Mouse (Mus musculus) cerebellum, postnatal 10 days (tissue): ENCODE measurements around the gene Etfa.
A peak's percentile ranks its signal among the peaks of the same experiment; 100 is the strongest.

ENCODE experiments used
- DNase-seq, 2 experiments: peaks; one replicate each; pipeline ENCODE4 v3.0.0; 2021; ENCODE audit warnings: mixed read lengths in 2 of 2

Gene Etfa

GRCm38 (mm10) chr9:55512027-55512543 is at the start of gene Etfa:
Etfa (minus strand) TSS chr9:55512243.
- peak; percentile 95 to 97 for DNase-seq

DNA sequence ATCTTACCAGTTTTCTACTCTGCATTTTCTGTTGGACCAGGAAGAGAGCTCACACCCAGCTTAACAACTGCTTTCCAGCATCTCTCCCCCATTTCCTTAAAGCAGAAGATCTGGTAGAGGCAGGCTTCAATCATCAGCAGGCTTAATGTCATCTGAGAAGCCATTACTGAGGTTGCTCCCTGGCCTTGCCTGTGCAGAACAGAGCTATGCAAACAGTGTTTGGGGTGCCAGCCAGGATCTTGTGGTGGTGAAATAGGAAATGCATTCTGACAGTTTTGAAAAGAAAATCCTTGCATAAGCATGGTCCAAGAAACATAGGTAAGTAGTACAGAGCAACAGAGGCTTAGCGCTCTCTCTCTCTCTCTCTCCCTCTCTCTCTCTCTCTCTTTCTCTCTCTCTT is 48.9 kb upstream of the Etfa start:
- no peak for DNase-seq

GRCm38 (mm10) chr9:55554986-55555385 is 42.9 kb upstream of the Etfa start:
- DNase-seq, result no peak

GRCm38 (mm10) chr9:55549302-55549890 is 37.4 kb upstream of the Etfa start:
- DNase-seq, result no peak

DNA sequence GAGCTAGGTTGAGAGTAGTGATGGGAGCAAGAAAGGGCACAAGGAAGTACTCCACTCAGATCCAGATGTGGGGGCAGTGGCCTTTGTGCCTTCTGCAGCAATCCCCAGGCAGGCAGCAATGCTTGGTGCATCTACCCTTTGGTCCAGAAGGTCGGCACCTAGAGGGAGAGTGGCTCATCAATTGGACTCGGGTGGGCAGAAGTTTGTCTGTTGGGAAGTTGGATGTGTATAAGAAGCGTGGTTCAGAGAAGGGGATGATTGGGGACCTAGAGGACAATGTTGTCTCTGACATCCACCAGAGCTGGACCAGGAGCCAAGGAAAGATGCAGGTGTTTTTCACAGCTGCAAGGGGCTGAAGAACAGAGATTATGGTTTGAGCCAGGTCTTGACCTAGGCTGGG is 36.8 kb upstream of the Etfa start:
- DNase-seq, result no peak

- DNase-seq, result peak; percentile 52
Measured at GRCm38 (mm10) chr9:55546176-55547010, 34.4 kb upstream of the Etfa start.

DNA sequence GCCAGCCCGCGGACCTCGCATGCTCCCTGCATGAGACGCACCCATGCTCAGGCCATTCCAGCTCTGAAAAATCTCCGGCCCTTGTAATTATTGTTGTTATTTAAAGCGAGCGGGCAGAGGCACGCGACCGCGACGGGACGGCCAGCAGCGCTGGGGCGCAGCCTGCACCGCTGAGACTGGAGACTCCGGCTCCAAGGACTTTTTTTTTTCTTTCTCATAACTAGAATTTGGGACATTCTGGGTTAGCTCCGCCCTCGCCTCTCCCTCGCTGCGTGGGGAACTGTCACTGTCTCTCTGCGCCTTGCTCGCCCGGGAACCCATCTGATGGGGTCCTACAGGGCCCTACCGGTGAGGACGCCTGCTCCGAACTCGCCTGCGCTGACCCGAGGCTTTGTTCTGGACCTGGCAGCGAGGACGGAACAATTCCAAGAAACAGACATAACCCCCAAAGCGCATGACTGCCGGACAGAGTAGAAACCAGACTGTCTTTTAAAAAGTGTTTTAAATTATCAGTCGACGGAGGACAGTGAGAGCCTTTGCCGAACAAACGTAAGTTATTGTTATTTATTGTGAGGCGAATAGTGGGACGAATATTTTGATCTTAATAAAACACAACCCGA is 33.6 kb upstream of the Etfa start:
- peak in 1 of 2 experiments; percentile 46 for DNase-seq

GRCm38 (mm10) chr9:55544861-55545555 is 33.0 kb upstream of the Etfa start:
- peak; percentile 43 to 63 for DNase-seq

DNA sequence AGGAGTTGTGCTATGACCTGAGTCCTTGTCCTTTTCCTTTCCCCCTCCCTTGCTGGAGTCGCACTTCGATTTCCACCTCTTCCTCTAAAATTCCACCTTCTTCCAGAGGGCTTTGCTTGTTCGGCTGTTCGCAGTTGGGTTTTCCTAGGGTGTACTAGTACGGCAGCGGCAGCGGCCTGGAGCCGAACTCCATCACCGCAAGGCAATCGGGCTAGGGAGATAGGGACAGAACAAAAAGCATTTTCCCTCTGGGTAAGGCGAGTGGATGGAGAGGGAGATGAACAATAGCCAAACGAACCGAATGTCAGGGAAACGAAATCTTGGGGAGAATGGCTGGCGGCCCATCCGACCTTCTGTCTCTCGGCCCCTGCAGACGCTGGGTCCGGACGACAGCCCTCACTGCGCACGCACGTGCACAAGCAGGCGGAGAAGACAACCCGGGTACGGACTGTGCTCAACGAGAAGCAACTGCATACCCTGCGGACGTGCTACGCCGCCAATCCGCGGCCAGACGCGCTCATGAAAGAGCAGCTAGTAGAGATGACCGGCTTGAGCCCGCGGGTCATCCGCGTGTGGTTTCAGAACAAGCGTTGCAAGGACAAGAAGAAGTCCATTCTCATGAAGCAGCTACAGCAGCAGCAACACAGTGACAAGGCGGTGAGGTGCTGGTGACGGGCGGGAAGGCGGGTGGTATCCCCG is 31.8 kb upstream of the Etfa start:
- DNase-seq, result peak; percentile 52 to 74

DNA sequence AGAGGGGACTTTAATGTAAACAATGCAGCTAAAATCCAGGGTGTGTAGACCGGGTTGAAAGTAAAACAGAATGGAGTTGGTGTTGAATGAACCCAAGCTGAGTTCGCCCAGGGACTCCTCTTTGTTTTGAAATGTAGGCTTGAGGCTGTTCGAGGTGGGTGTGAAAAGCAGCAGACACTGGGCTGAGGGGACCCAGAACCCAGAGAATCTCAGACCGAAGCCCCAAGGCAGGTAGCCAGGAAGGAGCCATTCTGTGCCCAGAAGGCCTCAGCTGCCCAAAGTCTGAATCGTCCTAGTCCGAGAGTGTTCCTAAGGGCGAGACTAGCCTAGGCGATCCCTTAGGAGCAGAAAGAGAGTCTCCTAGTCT is 31.3 kb upstream of the Etfa start:
- DNase-seq, result peak in 1 of 2 experiments; percentile 53

DNA sequence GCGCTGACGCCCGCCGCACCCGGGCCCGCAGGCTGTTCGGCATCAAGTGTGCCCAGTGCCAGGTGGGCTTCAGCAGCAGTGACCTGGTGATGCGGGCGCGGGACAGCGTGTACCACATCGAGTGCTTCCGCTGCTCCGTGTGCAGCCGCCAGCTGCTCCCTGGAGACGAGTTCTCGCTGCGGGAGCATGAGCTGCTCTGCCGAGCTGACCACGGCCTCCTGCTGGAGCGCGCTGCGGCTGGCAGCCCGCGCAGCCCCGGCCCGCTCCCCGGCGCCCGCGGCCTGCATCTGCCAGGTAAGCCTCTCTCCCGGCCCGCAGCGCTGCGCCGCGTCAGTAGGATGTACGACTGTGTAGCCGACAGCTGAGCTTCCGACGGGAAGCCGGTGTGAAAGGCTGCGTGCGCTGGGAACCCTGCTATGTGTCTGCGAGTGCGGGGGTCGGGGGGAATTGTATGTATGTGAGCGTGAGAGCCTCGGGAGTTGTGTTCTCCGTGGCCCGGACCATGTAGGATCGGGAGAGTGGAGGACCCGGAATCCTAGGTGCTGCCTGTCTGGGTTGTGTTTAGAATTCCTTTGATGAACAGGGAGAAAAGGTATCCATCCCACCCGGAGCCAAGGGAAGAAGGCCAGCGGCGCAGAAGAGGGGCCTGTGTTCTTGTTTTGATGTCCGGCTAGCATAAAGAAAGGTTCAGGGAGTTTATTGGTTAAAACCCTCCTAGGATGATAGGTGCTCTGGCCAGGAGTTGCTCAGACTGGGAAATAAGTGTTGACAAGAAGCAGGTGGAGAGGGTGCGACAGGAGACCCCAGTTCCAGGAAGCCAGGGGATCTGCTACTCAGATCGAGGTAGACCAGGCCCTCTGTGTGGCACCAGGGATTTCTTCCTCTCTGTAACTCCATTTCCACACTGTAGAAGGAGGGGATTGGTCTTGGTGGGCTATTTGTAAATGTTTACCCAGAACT is 30.6 kb upstream of the Etfa start:
- peak in 1 of 2 experiments; percentile 49 for DNase-seq

DNA sequence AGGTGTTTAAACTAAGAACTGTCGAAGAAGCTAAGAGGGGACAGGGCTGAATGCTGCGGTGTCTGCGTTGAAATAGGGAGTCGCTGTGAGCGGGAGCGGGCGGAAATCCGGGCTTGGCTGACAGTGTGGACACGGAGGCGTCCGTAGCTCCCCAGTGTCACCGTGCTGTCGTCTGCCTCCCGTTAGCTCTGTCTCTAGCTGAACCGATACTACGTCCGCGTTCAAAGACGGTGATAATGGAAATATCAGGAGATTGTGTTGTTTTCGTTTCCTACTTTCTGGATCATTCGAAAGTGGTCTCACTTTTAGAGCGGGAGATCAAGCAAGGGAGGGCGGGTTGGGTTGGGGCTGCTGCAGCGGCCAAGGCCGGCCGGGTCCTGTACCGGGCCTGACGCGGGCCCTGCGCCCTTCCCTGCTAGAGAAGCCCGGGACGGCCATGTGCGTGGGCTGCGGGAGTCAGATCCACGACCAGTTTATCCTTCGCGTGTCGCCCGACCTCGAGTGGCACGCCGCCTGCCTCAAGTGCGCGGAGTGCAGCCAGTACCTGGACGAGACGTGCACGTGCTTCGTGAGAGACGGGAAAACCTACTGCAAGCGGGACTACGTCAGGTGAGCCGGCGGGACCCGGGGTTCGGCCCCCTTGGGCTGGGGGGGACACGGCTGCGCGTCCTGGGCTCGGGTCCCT is 29.8 kb upstream of the Etfa start:
- DNase-seq, result peak; percentile 43 to 52

DNA sequence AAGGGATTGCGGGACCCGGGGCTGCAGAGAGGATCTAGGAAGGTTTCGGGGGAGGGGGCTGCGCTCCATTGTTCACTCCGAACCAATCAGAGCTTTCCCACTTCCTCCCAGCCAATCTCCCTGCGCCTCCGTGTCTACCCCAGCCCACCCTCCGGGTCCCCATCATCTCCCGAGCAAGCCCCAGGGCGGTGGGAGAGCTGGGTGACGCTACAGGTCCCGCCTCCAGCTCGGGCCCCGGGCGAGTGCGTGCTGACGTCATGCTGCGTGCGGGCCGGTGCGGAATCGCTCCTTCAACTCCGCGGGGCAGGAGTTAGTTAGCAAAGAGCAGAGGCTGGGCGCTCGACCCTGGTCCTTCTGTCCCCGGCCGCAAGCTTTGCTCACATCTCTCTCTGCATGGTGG is 28.8 kb upstream of the Etfa start:
- DNase-seq, result peak; percentile 75 to 84

- peak in 1 of 2 experiments; percentile 38 for DNase-seq
Measured at GRCm38 (mm10) chr9:55540391-55540770, 28.3 kb upstream of the Etfa start.

DNA sequence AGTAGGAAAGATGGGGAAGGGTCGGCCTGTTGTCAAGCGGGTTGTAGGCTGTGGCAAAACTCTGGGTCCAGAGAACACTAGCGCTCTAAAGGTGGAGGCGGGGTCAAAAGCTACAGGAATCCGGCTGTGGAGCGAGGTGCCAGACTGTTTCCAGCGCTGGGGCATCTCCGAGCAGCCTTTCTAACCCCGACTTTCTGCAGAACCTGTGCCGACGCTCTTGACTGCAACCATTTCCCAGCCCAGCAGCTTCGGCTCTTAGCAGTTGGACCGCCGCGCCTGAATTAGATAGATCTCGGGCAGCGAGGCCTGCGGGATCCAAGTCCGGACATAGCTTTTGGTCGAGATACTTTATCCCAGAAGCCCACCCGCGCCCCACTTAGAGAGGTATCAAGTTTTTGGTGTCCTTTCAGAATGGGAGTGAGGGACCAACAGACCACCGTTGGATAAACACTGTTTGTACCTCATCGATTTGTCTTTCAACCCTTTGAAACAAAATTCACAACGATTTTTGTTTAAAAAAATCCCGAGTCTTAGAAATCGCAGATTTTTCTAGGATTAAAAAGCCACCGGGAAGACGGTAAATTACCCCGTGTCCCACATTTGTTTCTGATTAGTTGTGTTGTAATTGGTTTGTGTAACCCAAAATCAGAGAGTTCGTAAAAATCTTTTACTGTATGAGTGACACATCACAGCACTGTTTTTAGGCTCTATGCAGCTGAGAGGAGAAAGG is 27.8 kb upstream of the Etfa start:
- peak in 1 of 2 experiments; percentile 49 for DNase-seq

- no peak for DNase-seq
Measured at GRCm38 (mm10) chr9:55539006-55539405, 27.0 kb upstream of the Etfa start.

DNA sequence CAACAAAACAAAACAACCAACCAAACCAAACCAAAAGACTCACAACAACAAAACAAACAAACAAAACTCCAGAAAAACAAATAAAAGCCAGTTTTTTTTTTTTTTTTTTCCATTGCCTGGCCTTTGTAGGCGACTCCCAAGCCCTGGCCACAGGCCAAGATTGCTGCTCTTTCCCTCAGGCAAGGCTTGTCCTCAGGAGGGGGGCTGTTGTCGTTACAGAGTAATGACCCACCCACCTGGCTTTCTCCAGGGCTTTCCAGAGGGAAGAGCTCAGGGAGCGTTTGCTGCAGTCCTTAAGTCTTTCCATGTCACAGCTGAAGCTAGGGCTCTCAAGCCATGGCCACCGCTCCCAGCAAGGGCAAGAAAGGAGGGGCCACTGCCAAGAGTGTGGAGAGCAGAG is 26.3 kb upstream of the Etfa start, which contains the start of gene Isl2:
Gene Isl2 (plus strand): TSS at position 296 of the 400 bp plus-strand sequence.
- DNase-seq, result peak; percentile 59 to 62

GRCm38 (mm10) chr9:55535907-55536306 is 23.9 kb upstream of the Etfa start:
- peak; percentile 92 to 96 for DNase-seq

DNA sequence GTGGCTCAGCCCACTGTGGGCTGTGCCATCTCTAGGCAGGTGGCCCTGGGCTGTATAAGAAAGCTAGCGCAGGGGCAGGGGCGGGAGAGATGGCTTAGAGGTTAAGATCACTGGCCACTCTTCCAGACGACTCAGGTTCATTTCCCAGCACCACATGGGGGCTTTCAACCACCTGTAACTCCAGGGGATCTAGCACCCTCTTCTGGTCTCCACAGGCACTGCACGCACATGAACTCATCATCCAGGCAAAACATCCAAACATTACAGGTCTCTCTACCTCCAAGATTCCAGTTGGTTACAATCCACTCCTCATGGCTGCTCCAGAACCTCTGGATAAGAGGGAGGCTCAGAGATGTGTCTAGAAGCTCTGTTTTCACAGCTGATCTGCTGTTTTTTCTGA is 13.7 kb upstream of the Etfa start:
- DNase-seq, result peak in 1 of 2 experiments; percentile 36

GRCm38 (mm10) chr9:55511521-55511993 is 486 bp downstream of the Etfa start:
- DNase-seq, result peak in 1 of 2 experiments; percentile 68
